Mouse (Mus musculus) forebrain, embryonic 13.5 days (tissue): ENCODE data around the gene Evx2. TPM values are rescaled to one million over a fixed set of nuclear protein-coding genes. Genes with fewer than 3 reads are reported as not detected.

ENCODE experiments used
- ATAC-seq: fragments of 200-750 bp; cut with Nextera tagmentation; 2 replicates; pipeline ENCODE4 v1.8.0; 2017
- H3K27ac ChIP-seq: fragments of 300-500 bp; sonication (generic); 2 replicates; pipeline ENCODE4 v1.5.1; 2015; ENCODE audit warnings: inconsistent platforms, mild to moderate bottlenecking, moderate library complexity
- H3K27me3 ChIP-seq: fragments of 300-500 bp; sonication (generic); 2 replicates; pipeline ENCODE4 v1.6.1; 2015; ENCODE audit warnings: mild to moderate bottlenecking, inconsistent platforms
- H3K36me3 ChIP-seq: fragments of 300-500 bp; sonication (generic); 2 replicates; pipeline ENCODE4 v1.6.1; 2015; ENCODE audit warnings: mild to moderate bottlenecking, inconsistent platforms; ENCODE audit not compliant: poor library complexity, severe bottlenecking
- H3K4me1 ChIP-seq: fragments of 300-500 bp; sonication (generic); 2 replicates; pipeline ENCODE4 v1.6.1; 2015; ENCODE audit warnings: inconsistent platforms
- H3K4me2 ChIP-seq: fragments of 300-500 bp; sonication (generic); 2 replicates; pipeline ENCODE4 v1.6.1; 2015; ENCODE audit warnings: inconsistent platforms, mild to moderate bottlenecking, moderate library complexity
- H3K4me3 ChIP-seq: fragments of 300-500 bp; sonication (generic); 2 replicates; pipeline ENCODE4 v1.5.1; 2015; ENCODE audit warnings: mild to moderate bottlenecking, inconsistent platforms
- H3K9ac ChIP-seq: fragments of 300-500 bp; sonication (generic); 2 replicates; pipeline ENCODE4 v1.6.1; 2015; ENCODE audit warnings: mild to moderate bottlenecking, inconsistent platforms
- H3K9me3 ChIP-seq: fragments of 300-500 bp; sonication (generic); replicated peaks from 2 replicates; pipeline ENCODE4 v1.6.1; 2016; ENCODE audit warnings: inconsistent platforms
- WGBS: fragments of 180-500 bp; shearing (Covaris S2); methylation state at CpG from one replicate; pipeline ENCODE4 v1.1.7; 2015; 5-methylcytosine and 5-hydroxymethylcytosine counted together
- polyA plus RNA-seq: library from polyadenylated mRNA; unstranded; fragments of >200 nt; fragmentation: Nextera tagmentation; extraction: Ambion mirVana; gene quantifications from 2 replicates; pipeline ENCODE4 v1.2.1, GENCODE M21; 2015

The Evx2 gene
- polyA plus RNA-seq, result not detected in 2 replicates

DNA sequence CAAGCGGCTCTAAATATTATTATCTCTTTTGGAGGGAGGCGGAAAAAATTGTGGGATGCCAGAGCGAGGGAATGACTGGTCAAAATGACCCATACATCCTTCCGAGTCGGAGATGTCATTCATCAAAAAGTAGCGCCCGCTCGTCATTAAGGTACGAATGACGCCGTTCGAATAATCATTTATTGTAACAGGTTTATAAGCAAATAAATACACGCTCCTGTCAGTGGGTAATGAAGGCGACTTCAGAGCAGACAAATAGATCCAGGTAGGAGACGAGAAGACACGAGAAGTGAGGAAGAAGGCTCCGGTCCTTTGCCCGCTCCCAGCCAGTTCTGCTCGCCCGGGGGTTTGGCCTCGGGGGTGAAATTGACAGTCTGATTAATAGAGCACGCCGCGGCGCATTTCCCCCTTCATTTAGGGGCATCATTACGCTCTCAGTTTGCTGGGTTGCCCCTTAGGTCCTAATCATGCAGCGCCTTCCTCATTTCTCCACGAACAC lies at the start of gene Evx2:
TSS of gene Evx2 (minus strand) at position 51 of the 499 bp plus-strand sequence.
- 2% methylated on average over 28 of the region's 28 CpGs for WGBS

DNA sequence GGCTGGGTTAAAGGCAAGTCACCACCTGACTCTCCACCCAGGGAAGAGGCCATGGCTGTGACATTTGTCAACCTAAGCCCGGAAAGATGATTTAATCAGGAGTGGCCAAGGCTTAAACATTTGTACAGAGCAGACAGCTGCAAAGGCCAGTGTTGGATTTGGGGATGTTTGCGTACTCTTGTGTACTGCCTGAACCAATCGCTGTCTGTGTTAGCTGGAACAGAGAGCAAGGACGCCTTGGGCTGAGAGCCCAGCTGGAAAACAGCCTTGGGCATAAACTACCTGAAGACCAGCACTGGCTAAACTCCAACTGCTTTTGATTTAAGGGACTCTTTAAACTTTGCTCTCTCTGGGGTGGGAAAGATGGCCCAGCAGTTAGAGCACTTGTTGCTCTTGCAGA lies 49.3 kb upstream of the Evx2 start:
- H3K4me2 ChIP-seq, result no peak overlapping the region
- no peak for ATAC-seq
- no peaks in the 10 kb centered on the region for H3K9me3 ChIP-seq
- no peak overlapping the region for H3K9ac ChIP-seq
- 5% methylated on average over 4 of the region's 4 CpGs for WGBS
- H3K4me1 ChIP-seq, result peaks cover 21% of the 10 kb centered on the region
- peaks cover 98% of the 10 kb centered on the region for H3K27me3 ChIP-seq
- H3K4me3 ChIP-seq, result no peak overlapping the region
- no peaks in the 10 kb centered on the region for H3K36me3 ChIP-seq
- no peak overlapping the region for H3K27ac ChIP-seq

More for the DNA sequence above, at the start of gene Evx2:
- Histone ChIP-seq H3K27me3 (peaks cover 98% of the 10 kb centered on the region), H3K4me1 (peaks cover 20% of the 10 kb centered on the region), H3K27ac (no peak within 1 kb of the TSS), H3K4me2 (no peak within 1 kb of the TSS), H3K36me3 (no peaks in the 10 kb centered on the region), H3K9me3 (no peaks in the 10 kb centered on the region), H3K4me3 (0 out of 2 replicates have a peak within 1 kb of the TSS, but pooled peaks have one; percentile 2), H3K9ac (no peak within 1 kb of the TSS)
- no peak for ATAC-seq

DNA sequence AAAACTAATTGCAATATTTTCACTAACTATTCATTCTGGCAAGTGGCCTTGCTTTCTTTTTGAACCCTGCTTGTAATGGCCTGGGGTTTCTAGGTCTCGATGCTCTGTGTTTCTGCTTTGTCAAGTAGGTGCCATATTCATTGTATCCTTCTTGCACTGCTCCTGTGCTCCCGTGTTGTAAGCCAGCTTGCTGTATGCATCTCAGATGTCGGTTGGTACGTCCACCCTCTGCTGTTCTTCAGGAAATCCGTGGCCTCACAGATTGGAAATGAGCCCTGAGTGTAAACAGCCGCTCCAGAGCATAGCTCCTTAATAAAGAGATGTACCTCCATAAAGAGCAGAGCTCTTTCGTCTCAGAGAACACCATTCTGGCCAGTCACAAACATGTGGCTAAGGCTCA lies 48.2 kb upstream of the Evx2 start:
- Histone ChIP-seq H3K4me2 (no peak overlapping the region), H3K36me3 (no peaks in the 10 kb centered on the region)
- 6% methylated on average over 7 of the region's 7 CpGs for WGBS

DNA sequence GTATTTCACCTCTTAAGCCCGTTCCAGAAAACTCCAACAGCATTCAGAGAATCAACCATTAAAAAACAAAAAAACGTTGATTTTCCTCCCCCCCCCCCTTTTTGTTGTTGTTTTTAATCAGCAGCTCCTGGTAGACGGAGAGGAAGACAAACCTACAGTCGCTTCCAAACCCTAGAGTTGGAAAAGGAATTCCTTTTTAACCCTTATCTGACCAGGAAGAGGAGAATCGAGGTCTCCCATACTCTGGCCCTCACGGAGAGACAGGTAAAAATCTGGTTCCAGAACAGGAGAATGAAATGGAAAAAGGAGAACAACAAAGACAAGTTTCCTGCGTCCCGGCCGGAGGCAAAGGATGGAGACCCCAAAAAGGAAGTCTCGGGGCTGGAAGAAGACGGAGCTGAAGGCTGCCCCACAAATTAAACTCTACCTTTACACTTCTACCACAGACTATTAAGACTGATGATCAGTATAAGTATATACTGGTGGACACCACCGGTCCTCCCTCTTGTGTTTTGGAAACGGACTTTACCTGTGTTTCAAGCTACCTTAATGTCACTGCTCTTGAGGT lies 47.1 kb upstream of the Evx2 start:
- H3K9me3 ChIP-seq, result no peaks in the 10 kb centered on the region
- H3K4me1 ChIP-seq, result peaks cover 14% of the 10 kb centered on the region
- H3K27ac ChIP-seq, result no peak overlapping the region
- no peak overlapping the region for H3K9ac ChIP-seq
- no peaks in the 10 kb centered on the region for H3K36me3 ChIP-seq
- no peak overlapping the region for H3K4me2 ChIP-seq
- WGBS, result under 1% methylated on average over 13 of the region's 13 CpGs
- H3K27me3 ChIP-seq, result peaks cover 97% of the 10 kb centered on the region
- no peak for ATAC-seq
- no peak overlapping the region for H3K4me3 ChIP-seq

More for the DNA sequence above, 48.2 kb upstream of the Evx2 start:
- no peak overlapping the region for H3K27ac ChIP-seq
- H3K4me3 ChIP-seq, result no peak overlapping the region
- H3K27me3 ChIP-seq, result peaks cover 98% of the 10 kb centered on the region
- no peak for ATAC-seq
- H3K4me1 ChIP-seq, result peaks cover 21% of the 10 kb centered on the region
- no peaks in the 10 kb centered on the region for H3K9me3 ChIP-seq
- no peak overlapping the region for H3K9ac ChIP-seq

DNA sequence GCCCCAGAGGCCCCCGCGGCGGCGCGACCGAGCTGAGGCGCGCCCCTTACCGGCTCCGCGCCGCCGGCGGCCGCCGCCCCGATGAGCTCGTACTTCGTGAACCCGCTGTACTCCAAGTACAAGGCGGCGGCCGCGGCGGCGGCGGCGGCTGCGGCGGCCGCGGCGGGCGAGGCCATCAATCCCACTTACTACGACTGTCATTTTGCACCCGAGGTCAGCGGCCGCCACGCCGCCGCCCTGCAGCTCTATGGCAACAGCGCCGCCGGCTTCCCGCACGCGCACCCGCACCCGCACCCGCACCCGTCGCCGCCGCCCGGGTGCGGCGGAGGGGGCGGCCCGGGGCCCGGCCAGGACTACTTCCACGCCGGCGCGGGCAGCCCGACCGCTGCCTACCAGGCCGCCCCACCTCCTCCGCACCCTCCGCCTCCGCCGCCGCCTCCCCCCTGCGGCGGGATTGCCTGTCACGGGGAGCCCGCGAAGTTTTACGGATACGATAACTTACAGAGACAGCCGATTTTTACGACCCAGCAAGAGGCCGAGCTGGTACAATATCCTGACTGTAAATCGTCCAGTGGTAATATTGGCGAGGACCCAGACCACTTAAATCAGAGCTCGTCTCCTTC lies 46.2 kb upstream of the Evx2 start:
- H3K27ac ChIP-seq, result no peak overlapping the region
- no peaks in the 10 kb centered on the region for H3K9me3 ChIP-seq
- 0 out of 2 replicates have a peak overlapping the region, but pooled peaks have one; percentile 37 for H3K9ac ChIP-seq
- H3K4me2 ChIP-seq, result peak overlapping the region; percentile 60
- H3K36me3 ChIP-seq, result no peaks in the 10 kb centered on the region
- H3K27me3 ChIP-seq, result peaks cover 98% of the 10 kb centered on the region
- no peak for ATAC-seq
- H3K4me1 ChIP-seq, result peaks cover 14% of the 10 kb centered on the region
- H3K4me3 ChIP-seq, result peak overlapping the region; percentile 35
- under 1% methylated on average over 44 of the region's 85 CpGs for WGBS

DNA sequence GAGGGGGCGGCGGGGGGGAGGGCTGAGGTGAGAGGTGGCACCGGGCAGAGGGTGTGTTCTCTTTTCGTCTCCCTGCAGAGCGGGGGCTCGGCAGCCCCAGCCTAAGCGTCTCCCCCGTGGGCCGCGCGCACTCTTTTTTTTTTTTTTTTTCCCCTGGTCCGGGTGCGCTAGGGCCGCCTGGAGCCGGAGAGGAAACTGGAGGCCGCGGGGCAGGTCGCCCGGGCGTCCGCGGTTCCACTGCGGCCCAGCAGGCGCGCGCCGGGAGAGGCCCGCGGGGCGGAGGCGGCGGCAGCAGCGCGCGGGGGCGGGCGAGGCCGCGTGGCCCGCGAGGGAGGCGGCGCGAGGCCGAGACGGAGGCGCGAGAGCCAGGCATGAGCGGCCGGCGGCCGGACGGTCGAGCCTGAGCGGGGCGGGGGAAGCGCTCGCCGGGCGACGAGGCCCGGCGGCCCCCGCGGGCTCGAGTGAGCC lies 45.7 kb upstream of the Evx2 start:
- H3K27me3 ChIP-seq, result peaks cover 98% of the 10 kb centered on the region
- 0 out of 2 replicates have a peak, but pooled peaks have one; percentile 24 for ATAC-seq
- under 1% methylated on average over 27 of the region's 66 CpGs for WGBS
- no peaks in the 10 kb centered on the region for H3K36me3 ChIP-seq
- H3K4me2 ChIP-seq, result peak overlapping the region; percentile 60
- H3K4me1 ChIP-seq, result peaks cover 14% of the 10 kb centered on the region
- no peak overlapping the region for H3K27ac ChIP-seq
- no peaks in the 10 kb centered on the region for H3K9me3 ChIP-seq
- H3K4me3 ChIP-seq, result peak overlapping the region; percentile 35
- H3K9ac ChIP-seq, result 0 out of 2 replicates have a peak overlapping the region, but pooled peaks have one; percentile 37

DNA sequence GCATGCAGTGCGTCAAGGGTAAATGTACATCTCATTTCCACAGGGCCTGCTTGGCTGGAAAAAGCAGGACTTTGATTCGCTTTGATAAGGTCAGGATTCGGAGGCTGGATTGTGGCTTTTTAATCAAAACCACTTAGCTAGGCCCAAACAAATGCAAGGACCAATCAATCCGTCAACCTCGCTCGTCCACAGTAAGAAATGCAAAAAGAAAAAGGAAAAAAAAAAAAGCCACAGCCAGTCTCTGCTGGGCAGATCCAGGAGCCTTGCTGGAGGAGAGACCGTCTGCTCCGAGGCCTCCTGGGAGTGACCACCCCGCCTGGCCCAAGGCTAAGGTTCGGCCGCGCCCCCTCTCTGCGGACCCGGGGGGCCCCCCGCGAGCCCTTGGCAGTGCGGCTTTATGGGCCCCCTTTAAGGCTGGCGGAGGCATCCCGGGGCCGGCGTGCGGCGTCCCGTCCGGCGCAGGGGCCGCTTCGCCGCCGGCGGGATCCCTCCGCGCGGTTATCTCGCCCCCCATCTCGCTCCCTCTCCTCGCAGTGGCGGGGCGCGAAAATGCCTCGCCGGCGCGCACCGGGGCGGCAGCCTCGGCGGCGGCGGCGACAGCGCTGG lies 45.1 kb upstream of the Evx2 start, which contains the start of gene Hoxd8:
TSS of gene Hoxd8 (plus strand) at position 223 of the 606 bp plus-strand sequence.
- ATAC-seq, result no peak
- Histone ChIP-seq H3K4me1 (peaks cover 14% of the 10 kb centered on the region), H3K36me3 (no peaks in the 10 kb centered on the region), H3K27ac (no peak within 1 kb of the TSS), H3K4me3 (peak within 1 kb of the TSS; percentile 35), H3K4me2 (peak within 1 kb of the TSS; percentile 60), H3K27me3 (peaks cover 98% of the 10 kb centered on the region), H3K9me3 (no peaks in the 10 kb centered on the region), H3K9ac (0 out of 2 replicates have a peak within 1 kb of the TSS, but pooled peaks have one; percentile 37)
- WGBS, result under 1% methylated on average over 34 of the region's 52 CpGs

DNA sequence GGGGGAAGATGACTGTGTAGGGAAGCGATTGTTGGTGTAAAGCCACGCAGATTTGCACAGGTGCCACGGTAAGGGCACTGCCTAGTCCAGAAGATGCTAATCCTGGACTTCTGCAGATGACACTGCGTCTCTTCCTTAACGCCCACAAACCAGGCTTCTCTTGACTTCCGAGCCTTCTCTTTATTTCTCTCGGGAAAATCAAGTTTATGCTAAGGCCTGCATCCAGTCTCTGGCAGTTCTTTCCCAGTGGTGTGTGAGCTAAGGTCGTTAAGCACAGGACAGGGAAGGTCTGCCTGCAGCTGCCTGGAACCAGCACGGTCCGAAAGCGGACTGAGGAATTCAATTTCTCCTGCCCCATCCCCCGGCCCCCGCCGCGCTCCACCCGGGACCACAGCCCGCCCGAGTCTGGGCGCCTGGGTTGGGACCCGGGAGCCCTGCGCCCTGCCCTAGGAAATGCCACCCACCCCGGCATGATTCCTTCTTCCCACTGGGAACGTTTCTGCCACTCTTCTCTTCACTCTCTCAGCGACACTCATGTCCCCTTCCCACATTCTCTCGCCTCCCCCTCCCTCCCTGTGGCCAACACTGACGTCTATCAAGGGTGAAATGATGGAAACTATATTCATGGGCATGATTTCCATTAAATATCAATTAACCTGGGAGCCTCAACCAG lies 44.5 kb upstream of the Evx2 start:
- Histone ChIP-seq H3K9me3 (no peaks in the 10 kb centered on the region), H3K36me3 (no peaks in the 10 kb centered on the region), H3K4me1 (peaks cover 14% of the 10 kb centered on the region), H3K27me3 (peaks cover 98% of the 10 kb centered on the region), H3K4me2 (no peak overlapping the region), H3K4me3 (no peak overlapping the region), H3K27ac (no peak overlapping the region), H3K9ac (no peak overlapping the region)
- under 1% methylated on average over 26 of the region's 26 CpGs for WGBS
- ATAC-seq, result no peak

DNA sequence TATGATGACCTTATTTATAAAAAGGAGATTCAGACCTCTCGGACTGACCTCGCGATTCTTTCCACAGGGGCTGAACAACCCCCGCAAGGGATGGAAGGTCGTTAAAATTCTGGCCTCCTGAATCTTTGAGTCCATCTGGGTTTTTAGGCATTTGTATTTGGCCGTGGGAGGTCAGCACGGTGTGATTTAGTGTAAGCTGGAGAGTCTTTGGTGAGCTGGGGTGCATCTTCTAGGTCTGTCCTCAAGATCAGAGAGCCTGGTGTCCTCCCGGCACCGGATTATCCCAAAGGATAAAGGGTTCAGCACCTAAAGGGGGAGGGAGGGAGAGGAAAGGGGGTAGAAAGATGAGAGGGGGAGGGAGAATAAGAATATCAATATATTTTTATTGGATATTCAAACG lies 44.0 kb upstream of the Evx2 start:
- Histone ChIP-seq H3K4me1 (peaks cover 16% of the 10 kb centered on the region), H3K9ac (no peak overlapping the region), H3K9me3 (no peaks in the 10 kb centered on the region), H3K36me3 (no peaks in the 10 kb centered on the region), H3K27me3 (peaks cover 98% of the 10 kb centered on the region), H3K4me3 (no peak overlapping the region), H3K27ac (no peak overlapping the region), H3K4me2 (no peak overlapping the region)
- WGBS, result 2% methylated on average over 10 of the region's 10 CpGs
- no peak for ATAC-seq

DNA sequence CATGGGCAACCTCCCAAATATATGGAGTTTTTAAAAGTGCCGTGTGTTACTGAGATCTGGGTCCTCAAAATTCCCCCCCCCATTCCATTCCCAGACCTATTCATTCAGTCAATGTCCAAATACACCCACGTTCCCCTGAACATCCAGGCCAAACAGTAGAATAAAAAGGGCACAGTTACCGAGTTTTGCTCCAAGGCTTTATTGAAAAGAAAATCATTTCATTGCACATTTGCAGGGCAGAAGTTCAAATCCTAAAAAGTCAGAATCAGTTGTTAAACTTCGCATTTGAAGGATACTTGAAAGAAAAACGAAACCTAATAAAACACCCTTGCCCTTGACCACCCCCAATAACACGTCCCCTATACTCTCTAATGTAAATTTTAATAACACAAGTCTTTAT lies 43.5 kb upstream of the Evx2 start:
- no peak overlapping the region for H3K4me2 ChIP-seq
- 9% methylated on average over 6 of the region's 6 CpGs for WGBS
- H3K4me3 ChIP-seq, result no peak overlapping the region
- H3K27ac ChIP-seq, result no peak overlapping the region
- H3K36me3 ChIP-seq, result no peaks in the 10 kb centered on the region
- no peak for ATAC-seq
- H3K4me1 ChIP-seq, result peaks cover 21% of the 10 kb centered on the region
- H3K9me3 ChIP-seq, result no peaks in the 10 kb centered on the region
- peaks cover 98% of the 10 kb centered on the region for H3K27me3 ChIP-seq
- H3K9ac ChIP-seq, result no peak overlapping the region

DNA sequence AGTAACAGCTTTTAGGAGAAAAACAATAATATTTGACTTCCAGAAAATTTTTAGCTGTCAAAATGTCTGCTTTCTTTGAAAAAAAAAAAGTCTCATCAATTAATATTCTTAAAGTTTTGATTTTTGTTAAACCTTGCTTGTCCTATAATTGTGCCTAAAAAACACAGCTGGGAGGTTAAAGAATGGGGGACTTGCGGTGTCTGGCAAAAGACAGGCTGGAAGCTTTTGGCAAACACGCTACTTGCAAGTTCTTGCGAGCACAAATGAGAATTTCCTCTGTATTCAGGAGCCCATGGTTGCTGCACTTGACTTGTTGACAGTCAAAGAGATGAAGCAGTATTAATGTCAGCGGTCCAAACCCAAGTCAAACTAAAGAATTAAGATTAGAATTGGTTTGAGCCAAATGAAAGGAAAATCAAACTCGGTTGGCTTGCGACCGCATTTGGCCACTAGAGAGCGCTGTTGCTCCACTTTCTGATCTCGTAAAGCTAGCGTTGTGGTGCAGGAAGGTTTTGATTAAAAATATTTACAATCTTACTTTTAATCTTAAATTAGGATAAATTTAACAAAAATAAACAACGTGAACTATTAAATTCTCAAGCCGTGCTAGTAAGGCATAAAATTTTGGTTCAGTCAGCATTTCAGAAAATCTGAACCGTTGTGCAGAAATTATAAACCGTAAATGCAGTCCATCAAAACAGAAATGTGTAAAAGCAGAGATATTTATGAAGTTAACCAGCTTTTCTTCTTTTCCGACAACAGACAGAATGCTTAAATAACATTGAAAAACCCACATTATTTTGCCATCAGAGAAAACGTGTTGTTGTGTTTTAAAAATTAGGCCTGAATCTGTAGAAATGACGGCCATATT lies 42.8 kb upstream of the Evx2 start:
- Histone ChIP-seq H3K9me3 (no peaks in the 10 kb centered on the region), H3K4me1 (peaks cover 26% of the 10 kb centered on the region), H3K4me2 (no peak overlapping the region), H3K27me3 (peaks cover 98% of the 10 kb centered on the region), H3K4me3 (no peak overlapping the region), H3K36me3 (no peaks in the 10 kb centered on the region), H3K27ac (no peak overlapping the region), H3K9ac (no peak overlapping the region)
- WGBS, result 11% methylated on average over 17 of the region's 17 CpGs
- ATAC-seq, result no peak
